Mouse (Mus musculus): ENCODE measurements at regions not wholly inside any gene's neighbourhood (a gene's known extent, or its start where the extent isn't known, plus 50 kb on each side); places are given as distances from the start of the nearest gene placed in this dataset.

- no peak for DNase-seq
Observed at GRCm38 (mm10) chr4:55603821-55604435, 71.7 kb upstream of the Klf4 start.

GRCm38 (mm10) chr4:55595203-55595602 lies 62.9 kb upstream of the Klf4 start:
- no peak for DNase-seq

- DNase-seq: no peak
Observed at GRCm38 (mm10) chr4:55594699-55595098, 62.4 kb upstream of the Klf4 start.

- no peak for DNase-seq
Observed at GRCm38 (mm10) chr4:55593132-55593531, 60.9 kb upstream of the Klf4 start.

- DNase-seq: no peak
Observed at GRCm38 (mm10) chr4:55586212-55586611, 53.9 kb upstream of the Klf4 start.

GRCm38 (mm10) chr4:55583589-55583988 lies 51.3 kb upstream of the Klf4 start:
- DNase-seq: no peak

Data from lung, postnatal 14 days (tissue).